ENCODE assay signal across 12 mouse cellular contexts in genomic region chr13:99484905-99485304, GRCm38 (mm10). TPM values are rescaled to one million over a fixed set of nuclear protein-coding genes. Genes with fewer than 3 reads are reported as not detected.
DNase-seq lines count a peak whose midpoint lies in the region; ATAC-seq lines count a peak whose summit lies in the region.
"Had no signal": no experiment of that assay in that cellular context is flagged by ENCODE, and none has a peak within 500 bp of the region (broad histone marks: within the 10 kb centered on the region; RNA-seq: fewer than 3 reads in every experiment).

No protein-coding gene starts in this region.

- no peak for DNase-seq in hindbrain, embryonic 10.5 days (ENCODE audit: low spot score)
- DNase-seq in hindbrain, embryonic 14.5 days (ENCODE audit: low spot score) = no peak
- DNase-seq in cerebellum, adult 18-20 months = peak; percentile 65 to 75
- DNase-seq in cerebellum, postnatal 14 days = peak; percentile 50 to 68
- DNase-seq in layer of hippocampus, adult 18-20 months (ENCODE audit: low spot score in 2 of 2) = no peak
- DNase-seq: lung, postnatal 14 days; right cerebral cortex, postnatal 14 days; thymus, postnatal 25 days had no signal

- peaks cover 68% of the 10 kb centered on the region for H3K36me3 ChIP-seq in hindbrain, embryonic 10.5 days
- peaks cover 45% of the 10 kb centered on the region for H3K36me3 ChIP-seq in hindbrain, embryonic 14.5 days (replicated peaks; ENCODE audit: control insufficient read depth, insufficient read depth)
- H3K36me3 ChIP-seq in midbrain, embryonic 16.5 days (ENCODE audit: control insufficient read depth, insufficient read depth, low read length) = peaks cover 5% of the 10 kb centered on the region; the same call in 1 of the 2 replicates
- H3K36me3 ChIP-seq in neural tube, embryonic 15.5 days = peaks cover 20% of the 10 kb centered on the region
- H3K36me3 ChIP-seq: kidney, embryonic 15.5 days had no signal

- H3K27ac ChIP-seq in hindbrain, embryonic 10.5 days = 0 out of 2 replicates have a peak overlapping the region, but pooled peaks have one; percentile 12
- no peak overlapping the region for H3K27ac ChIP-seq in hindbrain, embryonic 14.5 days
- peak overlapping the region; percentile 5; the same call in 1 of the 2 replicates for H3K27ac ChIP-seq in midbrain, embryonic 16.5 days (ENCODE audit: low read length)
- H3K27ac ChIP-seq in neural tube, embryonic 15.5 days (replicated peaks) = no peak overlapping the region
- H3K27ac ChIP-seq: kidney, embryonic 15.5 days; neural tube, embryonic 12.5 days had no signal

- H3K9ac ChIP-seq in hindbrain, embryonic 14.5 days = no peak overlapping the region
- no peak overlapping the region for H3K9ac ChIP-seq in midbrain, embryonic 16.5 days (ENCODE audit: low read depth, low read length)
- no peak overlapping the region for H3K9ac ChIP-seq in neural tube, embryonic 15.5 days (replicated peaks)
- H3K9ac ChIP-seq: kidney, embryonic 15.5 days; neural tube, embryonic 12.5 days had no signal

- H3K4me3 ChIP-seq in hindbrain, embryonic 10.5 days = no peak overlapping the region
- H3K4me3 ChIP-seq in hindbrain, embryonic 14.5 days (replicated peaks; ENCODE audit: low read length) = no peak overlapping the region
- no peak overlapping the region for H3K4me3 ChIP-seq in midbrain, embryonic 16.5 days (ENCODE audit: low read depth, low read length)
- H3K4me3 ChIP-seq in neural tube, embryonic 15.5 days (replicated peaks) = no peak overlapping the region
- H3K4me3 ChIP-seq: kidney, embryonic 15.5 days; neural tube, embryonic 12.5 days had no signal

- no peak for ATAC-seq in hindbrain, embryonic 14.5 days (ENCODE audit: low FRiP score)
- no peak for ATAC-seq in midbrain, embryonic 16.5 days
- ATAC-seq in neural tube, embryonic 15.5 days (ENCODE audit: low FRiP score) = no peak

- peaks cover 43% of the 10 kb centered on the region for H3K4me1 ChIP-seq in hindbrain, embryonic 10.5 days (replicated peaks)
- peaks cover 45% of the 10 kb centered on the region for H3K4me1 ChIP-seq in hindbrain, embryonic 14.5 days (replicated peaks; ENCODE audit: control insufficient read depth, insufficient read depth, low read length)
- H3K4me1 ChIP-seq in midbrain, embryonic 16.5 days (ENCODE audit: control insufficient read depth, insufficient read depth, low read length) = peaks cover 37% of the 10 kb centered on the region
- H3K4me1 ChIP-seq in neural tube, embryonic 15.5 days = peaks cover 51% of the 10 kb centered on the region

- H3K9me3 ChIP-seq in hindbrain, embryonic 10.5 days = no peaks in the 10 kb centered on the region
- no peaks in the 10 kb centered on the region for H3K9me3 ChIP-seq in hindbrain, embryonic 14.5 days (ENCODE audit: control insufficient read depth, low read length)
- no peaks in the 10 kb centered on the region for H3K9me3 ChIP-seq in midbrain, embryonic 16.5 days (replicated peaks; ENCODE audit: control insufficient read depth, low read length, poor library complexity, severe bottlenecking)
- H3K9me3 ChIP-seq in neural tube, embryonic 15.5 days (replicated peaks) = no peaks in the 10 kb centered on the region
- H3K9me3 ChIP-seq: kidney, embryonic 15.5 days; neural tube, embryonic 12.5 days had no signal

- 81% methylated on average over 10 of the region's 10 CpGs for WGBS in hindbrain, embryonic 10.5 days
- WGBS in hindbrain, embryonic 14.5 days = 58% methylated on average over 10 of the region's 10 CpGs
- WGBS in midbrain, embryonic 16.5 days = 52% methylated on average over 10 of the region's 10 CpGs
- 67% methylated on average over 10 of the region's 10 CpGs for WGBS in neural tube, embryonic 15.5 days

- H3K27me3 ChIP-seq in hindbrain, embryonic 10.5 days (ENCODE audit: insufficient read depth, poor library complexity, severe bottlenecking) = no peaks in the 10 kb centered on the region
- no peaks in the 10 kb centered on the region for H3K27me3 ChIP-seq in hindbrain, embryonic 14.5 days (ENCODE audit: control insufficient read depth, insufficient read depth, low read length)
- H3K27me3 ChIP-seq in midbrain, embryonic 16.5 days (ENCODE audit: control insufficient read depth, insufficient read depth, low read depth, low read length) = no peaks in the 10 kb centered on the region
- no peaks in the 10 kb centered on the region for H3K27me3 ChIP-seq in neural tube, embryonic 15.5 days (replicated peaks)
- H3K27me3 ChIP-seq: kidney, embryonic 15.5 days; neural tube, embryonic 12.5 days had no signal

- H3K4me2 ChIP-seq in hindbrain, embryonic 14.5 days (replicated peaks) = no peak overlapping the region
- no peak overlapping the region for H3K4me2 ChIP-seq in midbrain, embryonic 16.5 days (ENCODE audit: low read length)
- H3K4me2 ChIP-seq in neural tube, embryonic 15.5 days = no peak overlapping the region
- H3K4me2 ChIP-seq: kidney, embryonic 15.5 days; neural tube, embryonic 12.5 days had no signal

RNA-seq across cellular contexts. Expression of gene Map1b, which starts 31.4 kb away (rescaled TPM):
- polyA plus RNA-seq in hindbrain, embryonic 10.5 days (2016; fragmentation: Nextera tagmentation; extraction: Ambion mirVana) = 743 and 1,096 TPM in 2 replicates
- 2,185 and 2,283 TPM in 2 replicates for polyA plus RNA-seq in hindbrain, embryonic 14.5 days (2014; fragmentation: Nextera tagmentation; extraction: Ambion mirVana)
- polyA plus RNA-seq in midbrain, embryonic 16.5 days (2015; fragmentation: Nextera tagmentation; extraction: Ambion mirVana) = 1,966 and 2,233 TPM in 2 replicates
- polyA plus RNA-seq in neural tube, embryonic 15.5 days (2015; fragmentation: Nextera tagmentation; extraction: Ambion mirVana) = 1,470 and 1,697 TPM in 2 replicates
- total RNA-seq in layer of hippocampus, adult 18-20 months (2021) = 100 to 1,000 TPM; 658 to 669 TPM

Comparison
In these comparisons a context has a peak if more than half of its experiments do, and no peak if none do; other contexts are left out.
1. H3K27ac ChIP-seq: peak in hindbrain, embryonic 10.5 days (single experiment) and midbrain, embryonic 16.5 days (single experiment); none in hindbrain, embryonic 14.5 days (single experiment) and neural tube, embryonic 15.5 days (single experiment).
2. DNase-seq: peak in cerebellum, adult 18-20 months (2 of 2) and cerebellum, postnatal 14 days (2 of 2); none in hindbrain, embryonic 10.5 days (single experiment), hindbrain, embryonic 14.5 days (single experiment) and layer of hippocampus, adult 18-20 months (0 of 2).